In genomic region chr7:141544654-141545053, GRCm38 (mm10) we compare ENCODE assay signal across 12 mouse cellular contexts. TPM values are rescaled to one million over a fixed set of nuclear protein-coding genes. Genes with fewer than 3 reads are reported as not detected.
DNase-seq lines count a peak whose midpoint lies in the region; TF ChIP-seq lines count a peak whose summit lies in the region.
"Had no signal": no experiment of that assay in that cellular context is flagged by ENCODE, and none has a peak within 500 bp of the region (broad histone marks: within the 10 kb centered on the region; RNA-seq: fewer than 3 reads in every experiment).

No protein-coding gene starts in this region.

- no peaks in the 10 kb centered on the region for H3K27me3 ChIP-seq in small intestine, adult 2 months (ENCODE audit: control insufficient read depth, insufficient read depth, low read length)
- H3K27me3 ChIP-seq: heart, embryonic 12.5 days had no signal

- H3K27ac ChIP-seq in small intestine, adult 2 months (ENCODE audit: insufficient read depth, low read depth, low read length) = peak overlapping the region; percentile 89

- H3K36me3 ChIP-seq in small intestine, adult 2 months (ENCODE audit: control insufficient read depth, insufficient read depth, low read length) = no peaks in the 10 kb centered on the region
- H3K36me3 ChIP-seq: heart, embryonic 12.5 days had no signal

- no peak for TF ChIP-seq POLR2A in small intestine, adult 2 months (IDR thresholded peaks at IDR 0.05; ENCODE audit: low read depth, low read length)

- WGBS in small intestine, adult 2 months = 26% methylated on average over 4 of the region's 4 CpGs

- peak; percentile 54 to 61 for DNase-seq in cerebellum, adult 18-20 months
- no peak for DNase-seq in cerebellum, adult 11 months
- peak; percentile 47 for DNase-seq in layer of hippocampus, adult 11-12 months (ENCODE audit: low spot score)
- no peak for DNase-seq in layer of hippocampus, adult 9-10 months (ENCODE audit: low spot score)
- DNase-seq in right cerebral cortex, postnatal 14 days = peak; percentile 48
- no peak for DNase-seq in right cerebral cortex, postnatal 25 days
- no peak for DNase-seq in kidney, adult 11 months
- DNase-seq: adrenal gland, adult 2 months; kidney, adult 18-20 months; thymus, postnatal 14 days had no signal

- H3K4me3 ChIP-seq in small intestine, adult 2 months (ENCODE audit: low read depth, low read length) = peak overlapping the region; percentile 2; the same call in 1 of the 2 replicates
- H3K4me3 ChIP-seq: heart, embryonic 12.5 days had no signal

- TF ChIP-seq CTCF in small intestine, adult 2 months (IDR thresholded peaks at IDR 0.05; ENCODE audit: extremely low read depth, insufficient read length, insufficient replicate concordance, low read depth, low read length) = no peak

- peaks cover 25% of the 10 kb centered on the region; the same call in 1 of the 2 replicates for H3K4me1 ChIP-seq in small intestine, adult 2 months (ENCODE audit: control insufficient read depth, insufficient read depth, insufficient read length, low read length)

RNA-seq across cellular contexts. Expression of gene Chid1, which starts 5.0 kb away (rescaled TPM):
- polyA plus RNA-seq in small intestine, adult 2 months (2012; rRNA removed) = 21.5 and 30.7 TPM in 2 replicates

RNA-seq across cellular contexts. Expression of gene Ap2a2, which starts 17.3 kb away (rescaled TPM):
- polyA plus RNA-seq in small intestine, adult 2 months (2012; rRNA removed) = 49.6 and 109 TPM in 2 replicates

Comparison
In these comparisons a context has a peak if more than half of its experiments do, and no peak if none do; other contexts are left out.
1. DNase-seq: peak in cerebellum, adult 18-20 months (2 of 2), layer of hippocampus, adult 11-12 months (single experiment) and right cerebral cortex, postnatal 14 days (single experiment); none in cerebellum, adult 11 months (single experiment), layer of hippocampus, adult 9-10 months (single experiment), right cerebral cortex, postnatal 25 days (single experiment) and kidney, adult 11 months (single experiment).